Mouse (Mus musculus) kidney, adult 2 months (tissue): ENCODE results near the gene Ipo7.

Experiments used
- CTCF ChIP-seq: fragments of 200-500 bp; conservative IDR thresholded peaks from 2 replicates; pipeline ENCODE4 v1.5.1; 2011; ENCODE audit warnings: low read depth, mild to moderate bottlenecking, control low read depth, low read length, moderate library complexity, mixed read lengths; ENCODE audit not compliant: insufficient read depth, insufficient read length
- POLR2A ChIP-seq: fragments of 200-500 bp; IDR thresholded peaks from one replicate; pipeline ENCODE4 v1.6.1; 2011; ENCODE audit warnings: low read depth, low read length, control low read depth

DNA sequence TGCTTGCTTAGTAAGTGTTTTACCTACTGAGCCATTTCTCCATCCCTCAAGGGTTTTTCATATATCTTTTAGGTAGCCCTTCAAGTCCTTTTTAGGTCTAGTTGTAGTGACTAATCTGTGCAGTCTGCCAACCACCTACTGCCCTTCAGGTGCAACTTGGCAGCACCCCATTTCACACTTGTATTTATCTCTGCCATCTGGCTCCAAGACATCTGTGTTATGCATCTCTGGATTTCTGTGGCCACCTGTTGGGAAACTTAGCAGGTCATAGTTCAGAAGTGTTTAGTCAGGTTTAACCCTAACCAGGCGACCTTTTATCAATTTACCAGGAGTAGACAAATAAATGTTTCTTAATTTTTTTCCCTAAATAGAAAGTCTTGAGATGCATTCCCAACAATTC is 6.7 kb upstream of the Ipo7 start:
- TF ChIP-seq CTCF (no peak), POLR2A (no peak)
